Mouse (Mus musculus): ENCODE measurements around the gene Ppie. TPM values are rescaled to one million over a fixed set of nuclear protein-coding genes. Genes with fewer than 3 reads are reported as not detected.

The Ppie gene
- polyA plus RNA-seq, 1 experiment from 2014 or later: 93.7 TPM

DNA sequence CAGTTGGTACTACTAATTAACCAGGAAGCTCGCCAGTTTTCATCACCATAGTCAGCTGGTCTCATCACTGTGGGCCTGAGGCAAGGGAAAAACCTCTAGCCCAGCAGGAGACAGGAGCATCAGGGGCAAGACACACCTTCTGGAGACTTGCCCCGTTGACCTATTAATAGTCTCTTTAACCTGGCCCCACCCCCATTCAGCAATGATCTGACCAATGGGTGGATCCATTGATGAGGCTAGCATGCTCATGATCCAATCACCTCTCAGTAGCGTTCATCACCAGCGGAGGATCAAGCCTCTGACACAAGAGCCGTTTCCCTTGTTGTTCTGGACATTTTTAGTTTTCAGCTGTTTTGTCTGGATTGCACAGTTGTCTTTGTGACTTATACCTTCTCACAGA, 47.1 kb downstream of the Ppie start:
- H3K27ac ChIP-seq (replicated peaks): 0 out of 2 replicates have a peak overlapping the region, but pooled peaks have one; percentile 39
- H3K4me2 ChIP-seq (replicated peaks): no peak overlapping the region
- no peaks in the 10 kb centered on the region for H3K9me3 ChIP-seq (replicated peaks)
- H3K27me3 ChIP-seq: no peaks in the 10 kb centered on the region
- H3K4me1 ChIP-seq: 0 out of 2 replicates have a peak, but pooled peaks cover 7% of the 10 kb centered on the region
- H3K4me3 ChIP-seq (replicated peaks): no peak overlapping the region
- H3K36me3 ChIP-seq: no peaks in the 10 kb centered on the region
- 0 out of 2 replicates have a peak, but pooled peaks have one; percentile 19 for ATAC-seq (ENCODE audit: insufficient number of reproducible peaks, low FRiP score, low TSS enrichment, low read depth)
- no peak overlapping the region for H3K9ac ChIP-seq
- 63% methylated on average over 5 of the region's 5 CpGs for WGBS

DNA sequence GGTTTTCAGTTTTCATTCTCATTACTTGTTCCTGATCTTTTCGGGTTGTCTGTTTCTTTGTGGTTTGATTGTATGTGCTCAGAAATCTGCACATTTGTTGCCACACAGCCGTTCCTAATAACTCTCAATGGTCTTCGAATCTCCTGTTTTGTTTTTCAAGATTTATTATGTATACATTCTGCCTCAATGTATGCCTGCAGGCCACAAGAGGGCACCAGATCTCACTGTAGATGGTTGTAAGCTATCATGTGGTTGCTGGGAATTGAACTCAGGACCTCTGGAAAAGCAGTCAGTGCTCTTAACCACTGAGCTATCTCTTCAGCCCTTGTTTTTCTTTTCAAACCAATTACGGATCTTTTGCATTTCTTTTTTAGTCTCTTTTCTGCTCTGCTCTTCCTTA, 53.4 kb downstream of the Ppie start:
- no peaks in the 10 kb centered on the region for H3K9me3 ChIP-seq (replicated peaks)
- 0 out of 2 replicates have a peak, but pooled peaks cover 3% of the 10 kb centered on the region for H3K4me1 ChIP-seq
- H3K27ac ChIP-seq (replicated peaks): no peak overlapping the region
- no peaks in the 10 kb centered on the region for H3K27me3 ChIP-seq
- WGBS: 85% methylated on average over 4 of the region's 4 CpGs
- H3K4me3 ChIP-seq (replicated peaks): no peak overlapping the region
- H3K36me3 ChIP-seq: no peaks in the 10 kb centered on the region
- no peak overlapping the region for H3K4me2 ChIP-seq (replicated peaks)
- no peak overlapping the region for H3K9ac ChIP-seq
- no peak for ATAC-seq (ENCODE audit: insufficient number of reproducible peaks, low FRiP score, low TSS enrichment, low read depth)

DNA sequence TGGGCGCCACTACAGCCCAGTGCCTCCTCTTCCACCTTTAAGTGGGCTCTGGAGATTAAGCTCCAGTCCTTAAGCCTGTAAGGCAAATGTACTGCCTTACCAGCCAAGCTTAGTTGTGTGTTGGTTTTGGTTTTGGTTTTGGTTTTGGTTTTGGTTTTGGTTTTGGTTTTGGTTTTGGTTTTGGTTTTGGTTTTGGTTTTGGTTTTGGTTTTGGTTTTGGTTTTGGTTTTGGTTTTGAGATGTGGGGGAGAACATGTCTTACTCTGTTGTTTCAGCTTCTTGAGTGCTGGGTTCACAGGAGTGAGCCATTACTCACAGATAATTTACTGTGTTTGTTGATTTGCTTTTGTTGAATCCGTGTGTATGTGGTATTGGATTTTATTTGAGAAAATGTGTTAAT, 54.5 kb downstream of the Ppie start:
- Histone ChIP-seq H3K27me3 (no peaks in the 10 kb centered on the region), H3K4me3 (replicated peaks) (no peak overlapping the region), H3K9me3 (replicated peaks) (no peaks in the 10 kb centered on the region), H3K9ac (no peak overlapping the region), H3K27ac (replicated peaks) (no peak overlapping the region), H3K36me3 (no peaks in the 10 kb centered on the region), H3K4me2 (replicated peaks) (no peak overlapping the region), H3K4me1 (0 out of 2 replicates have a peak, but pooled peaks cover 3% of the 10 kb centered on the region)
- WGBS: 78% methylated on average over 2 of the region's 2 CpGs
- no peak for ATAC-seq (ENCODE audit: insufficient number of reproducible peaks, low FRiP score, low TSS enrichment, low read depth)

DNA sequence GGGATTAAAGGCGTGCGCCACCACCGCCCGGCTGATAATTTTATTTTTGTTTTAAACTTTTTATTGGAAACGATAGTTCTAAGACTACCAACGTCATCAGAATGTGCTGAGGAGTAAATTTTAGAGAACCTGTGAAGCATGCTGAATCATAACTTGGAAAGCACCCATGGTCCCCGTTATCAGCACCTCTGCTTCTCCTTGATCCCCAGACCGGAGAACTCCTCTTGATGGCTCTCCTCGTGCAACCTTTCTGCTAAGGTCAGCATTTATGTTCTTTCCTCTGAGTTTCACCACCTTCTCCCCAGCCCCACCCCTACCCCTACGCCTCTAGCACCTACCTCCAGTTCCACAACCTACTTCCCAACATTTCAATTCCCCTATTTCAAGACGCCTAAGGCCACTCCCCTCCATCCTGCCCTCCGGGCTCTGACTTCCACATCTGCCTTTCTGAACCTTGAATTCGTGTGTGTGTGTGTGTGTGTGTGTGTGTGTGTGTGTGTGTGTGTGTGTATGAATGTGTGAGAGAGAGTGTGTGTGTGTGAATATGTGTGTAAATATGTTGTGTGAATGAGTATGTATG, 56.3 kb downstream of the Ppie start:
- Histone ChIP-seq H3K27me3 (no peaks in the 10 kb centered on the region), H3K9me3 (replicated peaks) (no peaks in the 10 kb centered on the region), H3K4me1 (0 out of 2 replicates have a peak, but pooled peaks cover 3% of the 10 kb centered on the region), H3K27ac (replicated peaks) (no peak overlapping the region), H3K36me3 (no peaks in the 10 kb centered on the region), H3K4me3 (replicated peaks) (no peak overlapping the region), H3K4me2 (replicated peaks) (no peak overlapping the region), H3K9ac (no peak overlapping the region)
- ATAC-seq (ENCODE audit: insufficient number of reproducible peaks, low FRiP score, low TSS enrichment, low read depth): no peak
- 59% methylated on average over 13 of the region's 13 CpGs for WGBS

DNA sequence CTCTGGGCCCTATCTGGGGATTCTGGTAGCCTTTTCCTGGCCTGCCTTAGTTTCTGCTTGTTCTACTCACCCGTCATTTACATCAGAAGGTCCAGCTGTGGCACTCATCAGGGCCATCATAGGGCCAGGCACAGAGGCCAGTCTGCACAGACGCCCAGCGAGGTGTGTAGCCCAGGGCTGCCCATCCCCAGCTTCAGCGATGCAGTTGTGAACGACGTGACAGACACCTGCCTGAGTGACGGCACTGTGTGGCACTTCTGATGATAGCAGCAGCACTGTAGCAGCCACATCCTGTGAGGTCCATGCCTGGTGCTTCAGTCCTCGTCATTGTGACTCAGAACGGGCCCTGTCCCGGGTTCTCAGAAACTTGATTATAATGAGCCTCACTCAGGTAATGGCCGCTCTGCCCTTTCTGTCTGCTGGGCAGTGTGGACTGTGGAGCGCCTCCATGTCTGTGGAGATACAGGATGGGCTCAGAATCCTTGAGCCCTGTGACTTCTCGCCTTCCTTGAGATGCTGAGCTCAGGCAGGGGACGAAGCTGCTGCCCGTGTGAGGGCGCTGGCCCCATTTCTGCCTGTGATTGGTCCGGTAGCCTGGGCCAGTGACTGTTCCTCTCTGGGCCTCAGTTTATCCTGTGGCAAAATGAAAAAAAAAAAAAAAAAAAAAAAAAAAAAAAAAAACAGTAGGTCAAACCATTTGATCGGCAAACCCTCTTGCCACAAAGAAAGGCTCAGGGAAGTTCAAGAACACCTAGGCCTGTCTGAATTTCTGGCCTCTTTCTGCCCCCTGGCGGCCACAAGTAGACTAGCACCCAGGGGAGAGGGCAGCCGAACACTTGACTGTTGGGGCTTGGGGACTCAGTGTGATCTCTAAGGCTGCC, 57.2 kb downstream of the Ppie start:
- no peak for ATAC-seq (ENCODE audit: insufficient number of reproducible peaks, low FRiP score, low TSS enrichment, low read depth)
- H3K9me3 ChIP-seq (replicated peaks): no peaks in the 10 kb centered on the region
- no peak overlapping the region for H3K4me3 ChIP-seq (replicated peaks)
- no peaks in the 10 kb centered on the region for H3K27me3 ChIP-seq
- 0 out of 2 replicates have a peak, but pooled peaks cover 3% of the 10 kb centered on the region for H3K4me1 ChIP-seq
- H3K27ac ChIP-seq (replicated peaks): no peak overlapping the region
- no peaks in the 10 kb centered on the region for H3K36me3 ChIP-seq
- 74% methylated on average over 20 of the region's 20 CpGs for WGBS
- H3K4me2 ChIP-seq (replicated peaks): no peak overlapping the region
- no peak overlapping the region for H3K9ac ChIP-seq

- Histone ChIP-seq H3K9ac (no peak overlapping the region), H3K4me2 (replicated peaks) (no peak overlapping the region), H3K27me3 (no peaks in the 10 kb centered on the region), H3K27ac (replicated peaks) (no peak overlapping the region; the same call in 1 of the 2 replicates), H3K9me3 (replicated peaks) (no peaks in the 10 kb centered on the region), H3K4me3 (replicated peaks) (no peak overlapping the region), H3K36me3 (no peaks in the 10 kb centered on the region), H3K4me1 (0 out of 2 replicates have a peak, but pooled peaks cover 3% of the 10 kb centered on the region)
- no peak for ATAC-seq (ENCODE audit: insufficient number of reproducible peaks, low FRiP score, low TSS enrichment, low read depth)
- WGBS: 39% methylated on average over 13 of the region's 13 CpGs
Measured at GRCm38 (mm10) chr4:123080791-123081190, 59.0 kb downstream of the Ppie start.

DNA sequence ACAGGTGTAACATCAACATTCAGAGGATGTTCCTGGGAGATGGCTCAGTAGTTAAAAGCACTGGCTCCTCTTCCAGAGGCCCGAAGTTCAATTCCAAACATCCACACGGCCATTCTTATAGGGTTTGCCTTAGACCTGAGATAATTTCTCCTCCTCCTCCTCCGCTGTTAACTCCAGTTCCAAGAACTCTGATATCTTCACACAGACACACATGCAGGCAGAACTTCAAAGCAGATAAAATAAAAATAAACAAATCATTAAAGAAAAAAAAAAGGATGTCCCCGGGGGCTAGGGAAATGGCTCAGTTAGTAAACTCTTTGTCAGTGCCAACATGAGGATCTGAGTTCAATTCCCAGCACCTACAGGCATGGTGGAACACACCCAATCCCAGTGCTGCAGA, 61.5 kb downstream of the Ppie start:
- WGBS: 74% methylated on average over 4 of the region's 4 CpGs
- Histone ChIP-seq H3K4me2 (replicated peaks) (no peak overlapping the region), H3K9ac (no peak overlapping the region), H3K36me3 (no peaks in the 10 kb centered on the region), H3K27ac (replicated peaks) (no peak overlapping the region), H3K4me1 (0 out of 2 replicates have a peak, but pooled peaks cover 3% of the 10 kb centered on the region), H3K4me3 (replicated peaks) (no peak overlapping the region), H3K27me3 (no peaks in the 10 kb centered on the region), H3K9me3 (replicated peaks) (no peaks in the 10 kb centered on the region)
- no peak for ATAC-seq (ENCODE audit: insufficient number of reproducible peaks, low FRiP score, low TSS enrichment, low read depth)

Other genes starting within 250 kb of the Ppie start
- 10.5 and 11.4 TPM in 2 replicates for gene Mfsd2a, start 178.8 kb downstream of the Ppie start, polyA plus RNA-seq (2015; fragmentation: Nextera tagmentation; extraction: Ambion mirVana)
- gene Mycl, start 144.3 kb downstream of the Ppie start, polyA plus RNA-seq (2015; fragmentation: Nextera tagmentation; extraction: Ambion mirVana): 38.9 and 49.5 TPM in 2 replicates
- 21.6 and 23.4 TPM in 2 replicates for gene Trit1, start 123.4 kb downstream of the Ppie start, polyA plus RNA-seq (2015; fragmentation: Nextera tagmentation; extraction: Ambion mirVana)
- 1.2 and 1.7 TPM in 2 replicates for gene Bmp8b, start 34.8 kb downstream of the Ppie start, polyA plus RNA-seq (2015; fragmentation: Nextera tagmentation; extraction: Ambion mirVana)
- 0.13 and 0.24 TPM in 2 replicates for gene Oxct2b, start 23.7 kb downstream of the Ppie start, polyA plus RNA-seq (2015; fragmentation: Nextera tagmentation; extraction: Ambion mirVana)
- 0.28 and 0.54 TPM in 2 replicates for gene Hpcal4, start 43.3 kb upstream of the Ppie start, polyA plus RNA-seq (2015; fragmentation: Nextera tagmentation; extraction: Ambion mirVana)
- not detected in 2 replicates for gene Nt5c1a, start 61.6 kb upstream of the Ppie start, polyA plus RNA-seq (2015; fragmentation: Nextera tagmentation; extraction: Ambion mirVana)
- 15.6 and 16.8 TPM in 2 replicates for gene Heyl, start 93.6 kb upstream of the Ppie start, polyA plus RNA-seq (2015; fragmentation: Nextera tagmentation; extraction: Ambion mirVana)
- 37.5 and 45.0 TPM in 2 replicates for gene Pabpc4, start 122.4 kb upstream of the Ppie start, polyA plus RNA-seq (2015; fragmentation: Nextera tagmentation; extraction: Ambion mirVana)
- 0.14 and 0.21 TPM in 2 replicates for gene Oxct2a, start 183.7 kb upstream of the Ppie start, polyA plus RNA-seq (2015; fragmentation: Nextera tagmentation; extraction: Ambion mirVana)
- 5.8 and 5.9 TPM in 2 replicates for gene Bmp8a, start 203.3 kb upstream of the Ppie start, polyA plus RNA-seq (2015; fragmentation: Nextera tagmentation; extraction: Ambion mirVana)

All from embryonic facial prominence, embryonic 15.5 days (tissue).